Mouse (Mus musculus) kidney, postnatal 0 days (tissue): ENCODE data around the gene Chchd1. TPM values are rescaled to one million over a fixed set of nuclear protein-coding genes. Genes with fewer than 3 reads are reported as not detected.

ENCODE experiments used
- ATAC-seq: fragments of 200-750 bp; cut with Nextera tagmentation; replicated peaks from 2 replicates; pipeline ENCODE4 v1.8.0; 2017; ENCODE audit warnings: low read depth, moderate number of reproducible peaks, moderate TSS enrichment, moderate library complexity; ENCODE audit not compliant: low FRiP score
- DNase-seq: peaks from one replicate; pipeline ENCODE4 v3.0.0-alpha.2; 2016; ENCODE audit warnings: low spot score
- H3K27ac ChIP-seq: fragments of 300-500 bp; sonication (generic); 2 replicates; pipeline ENCODE4 v1.5.1; 2014; ENCODE audit warnings: mild to moderate bottlenecking
- H3K27me3 ChIP-seq: fragments of 300-500 bp; sonication (generic); 2 replicates; pipeline ENCODE4 v1.6.1; 2014; ENCODE audit warnings: low read length, mixed read lengths; ENCODE audit not compliant: insufficient read depth
- H3K36me3 ChIP-seq: fragments of 300-500 bp; sonication (generic); 2 replicates; pipeline ENCODE4 v1.6.1; 2014; ENCODE audit warnings: low read length, mixed read lengths; ENCODE audit not compliant: insufficient read depth
- H3K4me1 ChIP-seq: fragments of 300-500 bp; sonication (generic); replicated peaks from 2 replicates; pipeline ENCODE4 v1.6.1; 2014; ENCODE audit warnings: antibody characterized with exemption, low read length, mixed read lengths; ENCODE audit not compliant: insufficient read depth
- H3K4me2 ChIP-seq: fragments of 300-500 bp; sonication (generic); 2 replicates; pipeline ENCODE4 v1.6.1; 2014; ENCODE audit warnings: mild to moderate bottlenecking, low read length, moderate library complexity, mixed read lengths
- H3K4me3 ChIP-seq: fragments of 300-500 bp; sonication (generic); replicated peaks from 2 replicates; pipeline ENCODE4 v1.5.1; 2014; ENCODE audit warnings: low read depth, low read length
- H3K9ac ChIP-seq: fragments of 300-500 bp; sonication (generic); 2 replicates; pipeline ENCODE4 v1.6.1; 2014; ENCODE audit warnings: low read depth, low read length
- H3K9me3 ChIP-seq: fragments of 300-500 bp; sonication (generic); replicated peaks from 2 replicates; pipeline ENCODE4 v1.6.1; 2016; ENCODE audit warnings: low read length, inconsistent platforms, mixed read lengths
- CTCF ChIP-seq: IDR thresholded peaks from 2 replicates; pipeline ENCODE4 v1.5.1; 2016; ENCODE audit warnings: antibody characterized with exemption, low read depth, mild to moderate bottlenecking, moderate library complexity
- WGBS: fragments of 180-500 bp; shearing (Covaris S2); extraction: QIAGEN DNeasy Blood & Tissue Kit; methylation state at CpG from one replicate; pipeline ENCODE4 v1.1.7; 2014; 5-methylcytosine and 5-hydroxymethylcytosine counted together
- polyA plus RNA-seq: library from polyadenylated mRNA; unstranded; fragments of >200 nt; fragmentation: Nextera tagmentation; extraction: Ambion mirVana; gene quantifications from 2 replicates; pipeline ENCODE4 v1.2.1, GENCODE M21; 2015

Chchd1 gene
- polyA plus RNA-seq, 1 experiment from 2014 or later = 223 TPM

GRCm38 (mm10) chr14:20735892-20736390 lies 33.1 kb downstream of the Chchd1 start:
- Histone ChIP-seq H3K9ac (no peak overlapping the region), H3K4me3 (no peak overlapping the region), H3K4me1 (no peaks in the 10 kb centered on the region; the same call in 1 of the 2 replicates), H3K27me3 (no peaks in the 10 kb centered on the region), H3K27ac (no peak overlapping the region), H3K9me3 (no peaks in the 10 kb centered on the region), H3K36me3 (peaks cover 21% of the 10 kb centered on the region), H3K4me2 (no peak overlapping the region)
- no peak for ATAC-seq
- TF ChIP-seq CTCF = no peak
- DNase-seq = no peak
- 80% methylated on average over 13 of the region's 13 CpGs for WGBS

- H3K27me3 ChIP-seq = no peaks in the 10 kb centered on the region
- DNase-seq (peak; percentile 75), ATAC-seq (peak; percentile 27; the same call in 1 of the 2 replicates)
- WGBS = 40% methylated on average over 14 of the region's 14 CpGs
- H3K9ac ChIP-seq = no peak overlapping the region
- peak; percentile 85 for TF ChIP-seq CTCF
- no peak overlapping the region for H3K4me2 ChIP-seq
- peaks cover 29% of the 10 kb centered on the region for H3K36me3 ChIP-seq
- H3K4me1 ChIP-seq = no peaks in the 10 kb centered on the region; the same call in 1 of the 2 replicates
- H3K4me3 ChIP-seq = no peak overlapping the region
- no peaks in the 10 kb centered on the region for H3K9me3 ChIP-seq
- no peak overlapping the region for H3K27ac ChIP-seq
These were observed 34.5 kb downstream of the Chchd1 start for GRCm38 (mm10) chr14:20737306-20737705.

DNA sequence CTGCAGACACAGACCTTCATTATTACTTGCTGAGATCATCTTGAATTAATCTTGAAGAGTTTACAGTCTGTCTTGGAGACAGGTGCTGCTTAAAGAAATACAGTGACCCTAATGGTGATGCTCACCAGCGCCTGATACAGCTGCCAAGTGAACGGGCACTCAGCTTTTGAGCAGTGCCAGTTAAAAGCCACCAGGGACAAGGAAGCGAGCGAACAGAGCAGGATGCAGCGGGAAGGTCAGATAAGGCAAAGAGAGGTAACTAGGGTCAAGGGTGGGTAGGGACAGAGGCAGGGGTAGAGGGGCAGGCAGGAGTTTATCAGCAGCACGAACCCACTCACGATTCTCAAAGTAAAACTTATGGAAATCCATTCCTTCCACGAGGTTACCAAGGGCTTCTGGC lies 35.7 kb downstream of the Chchd1 start:
- WGBS = 86% methylated on average over 8 of the region's 8 CpGs
- H3K36me3 ChIP-seq = peaks cover 34% of the 10 kb centered on the region

GRCm38 (mm10) chr14:20741301-20741700 lies 38.5 kb downstream of the Chchd1 start:
- Histone ChIP-seq H3K27ac (no peak overlapping the region), H3K4me1 (no peaks in the 10 kb centered on the region), H3K4me2 (no peak overlapping the region), H3K27me3 (no peaks in the 10 kb centered on the region), H3K9ac (0 out of 2 replicates have a peak overlapping the region, but pooled peaks have one; percentile 13), H3K4me3 (no peak overlapping the region), H3K9me3 (no peaks in the 10 kb centered on the region), H3K36me3 (peaks cover 45% of the 10 kb centered on the region)
- no peak for TF ChIP-seq CTCF
- DNase-seq (no peak), ATAC-seq (no peak)
- WGBS = 65% methylated on average over 9 of the region's 9 CpGs

More for the DNA sequence above, 35.7 kb downstream of the Chchd1 start:
- Histone ChIP-seq H3K27ac (no peak overlapping the region), H3K4me3 (no peak overlapping the region), H3K9me3 (no peaks in the 10 kb centered on the region), H3K4me2 (no peak overlapping the region), H3K4me1 (no peaks in the 10 kb centered on the region; the same call in 1 of the 2 replicates), H3K9ac (no peak overlapping the region), H3K27me3 (no peaks in the 10 kb centered on the region)
- ATAC-seq (no peak), DNase-seq (no peak)
- TF ChIP-seq CTCF = no peak

GRCm38 (mm10) chr14:20743614-20744013 lies 40.8 kb downstream of the Chchd1 start:
- DNase-seq (no peak), ATAC-seq (no peak)
- no peaks in the 10 kb centered on the region for H3K27me3 ChIP-seq
- peaks cover 43% of the 10 kb centered on the region for H3K36me3 ChIP-seq
- no peak overlapping the region for H3K27ac ChIP-seq
- no peaks in the 10 kb centered on the region for H3K4me1 ChIP-seq
- TF ChIP-seq CTCF = no peak
- WGBS = 68% methylated on average over 3 of the region's 3 CpGs
- H3K9ac ChIP-seq = no peak overlapping the region
- no peak overlapping the region for H3K4me2 ChIP-seq
- H3K4me3 ChIP-seq = no peak overlapping the region
- no peaks in the 10 kb centered on the region for H3K9me3 ChIP-seq

GRCm38 (mm10) chr14:20746935-20747334 lies 44.1 kb downstream of the Chchd1 start:
- ATAC-seq (no peak), DNase-seq (no peak)
- Histone ChIP-seq H3K36me3 (peaks cover 24% of the 10 kb centered on the region), H3K4me3 (no peak overlapping the region), H3K27me3 (no peaks in the 10 kb centered on the region), H3K9ac (no peak overlapping the region), H3K4me2 (no peak overlapping the region), H3K27ac (no peak overlapping the region), H3K9me3 (no peaks in the 10 kb centered on the region), H3K4me1 (no peaks in the 10 kb centered on the region)
- TF ChIP-seq CTCF = peak; percentile 45
- WGBS = 75% methylated on average over 3 of the region's 3 CpGs

GRCm38 (mm10) chr14:20748388-20748787 lies 45.6 kb downstream of the Chchd1 start:
- DNase-seq (no peak), ATAC-seq (no peak)
- H3K4me1 ChIP-seq = no peaks in the 10 kb centered on the region
- no peaks in the 10 kb centered on the region for H3K9me3 ChIP-seq
- H3K36me3 ChIP-seq = peaks cover 17% of the 10 kb centered on the region
- H3K27me3 ChIP-seq = no peaks in the 10 kb centered on the region
- no peak for TF ChIP-seq CTCF
- H3K9ac ChIP-seq = no peak overlapping the region
- H3K27ac ChIP-seq = no peak overlapping the region
- H3K4me2 ChIP-seq = no peak overlapping the region
- H3K4me3 ChIP-seq = no peak overlapping the region
- 62% methylated on average over 4 of the region's 4 CpGs for WGBS
